Mouse (Mus musculus) gonadal fat pad, adult 2 months (tissue): ENCODE results near the gene Eef1akmt1. TPM values are rescaled to one million over a fixed set of nuclear protein-coding genes. Genes with fewer than 3 reads are reported as not detected.
A peak's percentile ranks its signal among the peaks of the same experiment; 100 is the strongest.

Experiments used
- DNase-seq: peaks from one replicate; pipeline ENCODE4 v3.0.0-alpha.2; 2012; ENCODE audit warnings: low read depth
- polyA plus RNA-seq: library from polyadenylated mRNA; depleted of rRNA; stranded (reverse); fragments of >200 nt; gene quantifications from 2 replicates; pipeline ENCODE4 v1.2.3, GENCODE M21; 2012

The Eef1akmt1 gene
- polyA plus RNA-seq, 1 experiment = 31.8 TPM

- no peak for DNase-seq
Measured at GRCm38 (mm10) chr14:57547062-57547461, 24.4 kb downstream of the Eef1akmt1 start.

- DNase-seq = no peak
Measured at GRCm38 (mm10) chr14:57546557-57547021, 24.8 kb downstream of the Eef1akmt1 start.

GRCm38 (mm10) chr14:57546131-57546530 is 25.3 kb downstream of the Eef1akmt1 start:
- no peak for DNase-seq

- DNase-seq = no peak
Measured at GRCm38 (mm10) chr14:57545526-57545925, 25.9 kb downstream of the Eef1akmt1 start.

- DNase-seq = no peak
Measured at GRCm38 (mm10) chr14:57543420-57544039, 27.9 kb downstream of the Eef1akmt1 start.

GRCm38 (mm10) chr14:57542231-57542630 is 29.2 kb downstream of the Eef1akmt1 start:
- no peak for DNase-seq

GRCm38 (mm10) chr14:57540683-57541082 is 30.7 kb downstream of the Eef1akmt1 start:
- DNase-seq = no peak

GRCm38 (mm10) chr14:57537261-57538015 is 34.0 kb downstream of the Eef1akmt1 start:
- no peak for DNase-seq

- no peak for DNase-seq
Measured at GRCm38 (mm10) chr14:57536820-57537219, 34.6 kb downstream of the Eef1akmt1 start.

- DNase-seq = no peak
Measured at GRCm38 (mm10) chr14:57535646-57536045, 35.8 kb downstream of the Eef1akmt1 start.

GRCm38 (mm10) chr14:57534961-57535360 is 36.5 kb downstream of the Eef1akmt1 start:
- DNase-seq = no peak

GRCm38 (mm10) chr14:57534346-57534745 is 37.1 kb downstream of the Eef1akmt1 start:
- DNase-seq = no peak

GRCm38 (mm10) chr14:57533841-57534240 is 37.6 kb downstream of the Eef1akmt1 start:
- DNase-seq = no peak

- no peak for DNase-seq
Measured at GRCm38 (mm10) chr14:57533214-57533613, 38.2 kb downstream of the Eef1akmt1 start.

- no peak for DNase-seq
Measured at GRCm38 (mm10) chr14:57532577-57532976, 38.8 kb downstream of the Eef1akmt1 start.

GRCm38 (mm10) chr14:57529786-57530515 is 41.5 kb downstream of the Eef1akmt1 start:
- no peak for DNase-seq

- no peak for DNase-seq
Measured at GRCm38 (mm10) chr14:57529086-57529785, 42.2 kb downstream of the Eef1akmt1 start.

GRCm38 (mm10) chr14:57527598-57527997 is 43.8 kb downstream of the Eef1akmt1 start:
- DNase-seq = no peak

GRCm38 (mm10) chr14:57527122-57527521 is 44.3 kb downstream of the Eef1akmt1 start:
- no peak for DNase-seq

- DNase-seq = no peak
Measured at GRCm38 (mm10) chr14:57526050-57526623, 45.3 kb downstream of the Eef1akmt1 start.

- peak; percentile 38 for DNase-seq
Measured at GRCm38 (mm10) chr14:57525388-57526049, 45.9 kb downstream of the Eef1akmt1 start.
